Mouse (Mus musculus): ENCODE results near the gene Acat2. TPM values are rescaled to one million over a fixed set of nuclear protein-coding genes. Genes with fewer than 3 reads are reported as not detected.
"Not testable (repeated sequence)": the region's sequence is repeated elsewhere in the genome, so short reads cannot be mapped to it uniquely, and the experiment has no call there.

Gene Acat2
- polyA plus RNA-seq, 1 experiment from 2014 or later = 331 TPM

GRCm38 (mm10) chr17:12949669-12950068 lies 10.9 kb downstream of the Acat2 start:
- 98% methylated on average over 5 of the region's 5 CpGs for WGBS
- no peak for ATAC-seq (ENCODE audit: low FRiP score, low read depth)
- no peak overlapping the region for H3K4me3 ChIP-seq
- H3K36me3 ChIP-seq = peaks cover 63% of the 10 kb centered on the region
- no peaks in the 10 kb centered on the region for H3K27me3 ChIP-seq
- no peak overlapping the region for H3K27ac ChIP-seq (replicated peaks)
- H3K4me2 ChIP-seq = no peak overlapping the region
- no peaks in the 10 kb centered on the region for H3K4me1 ChIP-seq (replicated peaks)
- H3K9me3 ChIP-seq = no peaks in the 10 kb centered on the region
- no peak overlapping the region for H3K9ac ChIP-seq

- Histone ChIP-seq H3K36me3 (peaks cover 43% of the 10 kb centered on the region), H3K27me3 (no peaks in the 10 kb centered on the region), H3K27ac (replicated peaks) (no peak overlapping the region), H3K9me3 (no peaks in the 10 kb centered on the region), H3K4me1 (replicated peaks) (0 out of 2 replicates have a peak, but pooled peaks cover 7% of the 10 kb centered on the region), H3K9ac (no peak overlapping the region), H3K4me2 (no peak overlapping the region), H3K4me3 (no peak overlapping the region)
- ATAC-seq (ENCODE audit: low FRiP score, low read depth) = no peak
- 95% methylated on average over 6 of the region's 6 CpGs for WGBS
Observed at GRCm38 (mm10) chr17:12942459-12943162, 17.9 kb downstream of the Acat2 start.

- Histone ChIP-seq H3K36me3 (peaks cover 41% of the 10 kb centered on the region), H3K4me3 (no peak overlapping the region), H3K27ac (replicated peaks) (no peak overlapping the region), H3K27me3 (no peaks in the 10 kb centered on the region), H3K9me3 (no peaks in the 10 kb centered on the region), H3K4me1 (replicated peaks) (0 out of 2 replicates have a peak, but pooled peaks cover 7% of the 10 kb centered on the region), H3K4me2 (no peak overlapping the region), H3K9ac (no peak overlapping the region)
- no peak for ATAC-seq (ENCODE audit: low FRiP score, low read depth)
- 84% methylated on average over 8 of the region's 8 CpGs for WGBS
Observed at GRCm38 (mm10) chr17:12941543-12942260, 18.8 kb downstream of the Acat2 start.

GRCm38 (mm10) chr17:12940151-12940805 lies 20.3 kb downstream of the Acat2 start, which contains the start of gene Acat3:
Gene Acat3, minus strand, starts transcription at chr17:12940600.
- 17% methylated on average over 27 of the region's 27 CpGs for WGBS
- H3K4me2 ChIP-seq = peak within 1 kb of the TSS; percentile 52

GRCm38 (mm10) chr17:12939377-12940148 lies 21.0 kb downstream of the Acat2 start:
- Histone ChIP-seq H3K4me3 (0 out of 2 replicates have a peak overlapping the region, but pooled peaks have one; percentile 22), H3K36me3 (peaks cover 22% of the 10 kb centered on the region), H3K4me2 (peak overlapping the region; percentile 52)
- H3K27me3 ChIP-seq; H3K9me3 ChIP-seq; H3K4me1 ChIP-seq (replicated peaks); H3K27ac ChIP-seq (replicated peaks); H3K9ac ChIP-seq: not testable (repeated sequence)
- 66% methylated on average over 2 of the region's 12 CpGs for WGBS
- peak; percentile 69 for ATAC-seq (ENCODE audit: low FRiP score, low read depth)

More at GRCm38 (mm10) chr17:12940151-12940805, 20.3 kb downstream of the Acat2 start, which contains the start of gene Acat3:
- Histone ChIP-seq H3K4me1 (replicated peaks) (0 out of 2 replicates have a peak, but pooled peaks cover 7% of the 10 kb centered on the region), H3K9me3 (no peaks in the 10 kb centered on the region), H3K27me3 (no peaks in the 10 kb centered on the region), H3K27ac (replicated peaks) (no peak within 1 kb of the TSS), H3K9ac (no peak within 1 kb of the TSS; the same call in 1 of the 2 replicates), H3K4me3 (peak within 1 kb of the TSS; percentile 22; the same call in 1 of the 2 replicates), H3K36me3 (peaks cover 29% of the 10 kb centered on the region)
- ATAC-seq (ENCODE audit: low FRiP score, low read depth) = peak; percentile 69; the same call in 1 of the 2 replicates

- Histone ChIP-seq H3K9me3 (no peaks in the 10 kb centered on the region), H3K4me1 (replicated peaks) (0 out of 2 replicates have a peak, but pooled peaks cover 7% of the 10 kb centered on the region), H3K27me3 (no peaks in the 10 kb centered on the region), H3K36me3 (peaks cover 12% of the 10 kb centered on the region), H3K4me2 (no peak overlapping the region), H3K4me3 (no peak overlapping the region), H3K9ac (no peak overlapping the region), H3K27ac (replicated peaks) (no peak overlapping the region)
- WGBS = 39% methylated on average over 2 of the region's 2 CpGs
- ATAC-seq (ENCODE audit: low FRiP score, low read depth) = no peak
Observed at GRCm38 (mm10) chr17:12938077-12938476, 22.5 kb downstream of the Acat2 start.

GRCm38 (mm10) chr17:12937412-12937970 lies 23.1 kb downstream of the Acat2 start:
- no peak overlapping the region for H3K27ac ChIP-seq (replicated peaks)
- peaks cover 6% of the 10 kb centered on the region for H3K36me3 ChIP-seq
- no peak for ATAC-seq (ENCODE audit: low FRiP score, low read depth)
- H3K9me3 ChIP-seq = no peaks in the 10 kb centered on the region
- 94% methylated on average over 2 of the region's 2 CpGs for WGBS
- H3K9ac ChIP-seq = no peak overlapping the region
- H3K4me3 ChIP-seq = no peak overlapping the region
- H3K4me2 ChIP-seq = no peak overlapping the region
- H3K4me1 ChIP-seq (replicated peaks) = 0 out of 2 replicates have a peak, but pooled peaks cover 7% of the 10 kb centered on the region
- H3K27me3 ChIP-seq = no peaks in the 10 kb centered on the region

- Histone ChIP-seq H3K4me1 (replicated peaks) (0 out of 2 replicates have a peak, but pooled peaks cover 7% of the 10 kb centered on the region), H3K4me3 (no peak overlapping the region), H3K9me3 (no peaks in the 10 kb centered on the region), H3K4me2 (no peak overlapping the region), H3K36me3 (no peaks in the 10 kb centered on the region), H3K9ac (no peak overlapping the region), H3K27ac (replicated peaks) (no peak overlapping the region), H3K27me3 (no peaks in the 10 kb centered on the region)
- 68% methylated on average over 4 of the region's 4 CpGs for WGBS
- no peak for ATAC-seq (ENCODE audit: low FRiP score, low read depth)
Observed at GRCm38 (mm10) chr17:12935719-12936118, 24.8 kb downstream of the Acat2 start.

- H3K4me3 ChIP-seq; H3K9me3 ChIP-seq; H3K36me3 ChIP-seq; H3K27me3 ChIP-seq; H3K4me2 ChIP-seq; H3K9ac ChIP-seq; ATAC-seq (ENCODE audit: low FRiP score, low read depth); H3K27ac ChIP-seq (replicated peaks); H3K4me1 ChIP-seq (replicated peaks): not testable (repeated sequence)
- 85% methylated on average over 5 of the region's 5 CpGs for WGBS
Observed at GRCm38 (mm10) chr17:12931576-12931975, 29.0 kb downstream of the Acat2 start.

GRCm38 (mm10) chr17:12925703-12926180 lies 34.8 kb downstream of the Acat2 start:
- H3K27ac ChIP-seq (replicated peaks) = no peak overlapping the region
- no peak overlapping the region for H3K4me2 ChIP-seq
- no peaks in the 10 kb centered on the region for H3K4me1 ChIP-seq (replicated peaks)
- H3K9ac ChIP-seq = no peak overlapping the region
- H3K36me3 ChIP-seq = peaks cover 55% of the 10 kb centered on the region
- no peak for ATAC-seq (ENCODE audit: low FRiP score, low read depth)
- no peaks in the 10 kb centered on the region for H3K9me3 ChIP-seq
- WGBS = 90% methylated on average over 8 of the region's 8 CpGs
- no peak overlapping the region for H3K4me3 ChIP-seq
- H3K27me3 ChIP-seq = no peaks in the 10 kb centered on the region

GRCm38 (mm10) chr17:12925001-12925400 lies 35.5 kb downstream of the Acat2 start:
- no peak overlapping the region for H3K9ac ChIP-seq
- peaks cover 62% of the 10 kb centered on the region for H3K36me3 ChIP-seq
- WGBS = 92% methylated on average over 3 of the region's 3 CpGs
- H3K27me3 ChIP-seq = no peaks in the 10 kb centered on the region
- no peak overlapping the region for H3K4me2 ChIP-seq
- no peak overlapping the region for H3K27ac ChIP-seq (replicated peaks)
- H3K4me1 ChIP-seq (replicated peaks) = no peaks in the 10 kb centered on the region
- H3K4me3 ChIP-seq = no peak overlapping the region
- ATAC-seq (ENCODE audit: low FRiP score, low read depth) = no peak
- no peaks in the 10 kb centered on the region for H3K9me3 ChIP-seq

All from hindbrain, embryonic 15.5 days (tissue).